Mouse (Mus musculus) NIH3T3 (cell line): ENCODE measurements around the gene Stub1.

Experiments
- DNase-seq: peaks from one replicate; pipeline ENCODE4 v3.0.0-alpha.2; 2012; ENCODE audit warnings: low read depth

Gene Stub1

GRCm38 (mm10) chr17:25868601-25869191 is 35.5 kb upstream of the Stub1 start, which contains the start of gene Mcrip2:
Mcrip2 (minus strand) TSS chr17:25868764.
- peak; percentile 90 for DNase-seq

GRCm38 (mm10) chr17:25867836-25868600 is 34.8 kb upstream of the Stub1 start:
- DNase-seq, result peak; percentile 57

- no peak for DNase-seq
These were observed 34.3 kb upstream of the Stub1 start for GRCm38 (mm10) chr17:25867509-25867835.

GRCm38 (mm10) chr17:25866172-25866571 is 33.0 kb upstream of the Stub1 start:
- DNase-seq, result no peak

- no peak for DNase-seq
These were observed 32.1 kb upstream of the Stub1 start for GRCm38 (mm10) chr17:25865288-25865687.

GRCm38 (mm10) chr17:25864311-25864710 is 31.1 kb upstream of the Stub1 start:
- no peak for DNase-seq

GRCm38 (mm10) chr17:25863681-25864080 is 30.5 kb upstream of the Stub1 start:
- DNase-seq, result no peak

- no peak for DNase-seq
These were observed 28.8 kb upstream of the Stub1 start for GRCm38 (mm10) chr17:25861704-25862612.

GRCm38 (mm10) chr17:25860832-25861703 is 27.9 kb upstream of the Stub1 start, which contains the start of gene Wdr90:
Wdr90 (minus strand) TSS chr17:25861501.
- DNase-seq, result peak; percentile 96

- DNase-seq, result no peak
These were observed 27.0 kb upstream of the Stub1 start for GRCm38 (mm10) chr17:25860229-25860628.

- DNase-seq, result peak; percentile 98
These were observed 11.2 kb upstream of the Stub1 start, which contains the start of gene Rhot2 for GRCm38 (mm10) chr17:25844396-25844901. Rhot2 (minus strand) TSS chr17:25844851.

GRCm38 (mm10) chr17:25843636-25844395 is 10.6 kb upstream of the Stub1 start:
- DNase-seq, result peak; percentile 14

GRCm38 (mm10) chr17:25843122-25843521 is 9.9 kb upstream of the Stub1 start:
- no peak for DNase-seq

GRCm38 (mm10) chr17:25842509-25842908 is 9.3 kb upstream of the Stub1 start:
- no peak for DNase-seq

- DNase-seq, result no peak
These were observed 8.1 kb upstream of the Stub1 start, which contains the start of gene Gm20683 for GRCm38 (mm10) chr17:25841117-25841880. Gm20683 (minus strand) TSS chr17:25841763.

- no peak for DNase-seq
These were observed 7.3 kb upstream of the Stub1 start for GRCm38 (mm10) chr17:25840519-25840918.

- DNase-seq, result no peak
These were observed 6.4 kb upstream of the Stub1 start for GRCm38 (mm10) chr17:25839455-25840235.

- no peak for DNase-seq
These were observed 5.7 kb upstream of the Stub1 start for GRCm38 (mm10) chr17:25838904-25839303.

- no peak for DNase-seq
These were observed 4.3 kb upstream of the Stub1 start for GRCm38 (mm10) chr17:25837533-25837932.
